Mouse (Mus musculus): ENCODE data around the gene Zbtb16.
A peak's percentile ranks its signal among the peaks of the same experiment; 100 is the strongest.

The Zbtb16 gene

DNA sequence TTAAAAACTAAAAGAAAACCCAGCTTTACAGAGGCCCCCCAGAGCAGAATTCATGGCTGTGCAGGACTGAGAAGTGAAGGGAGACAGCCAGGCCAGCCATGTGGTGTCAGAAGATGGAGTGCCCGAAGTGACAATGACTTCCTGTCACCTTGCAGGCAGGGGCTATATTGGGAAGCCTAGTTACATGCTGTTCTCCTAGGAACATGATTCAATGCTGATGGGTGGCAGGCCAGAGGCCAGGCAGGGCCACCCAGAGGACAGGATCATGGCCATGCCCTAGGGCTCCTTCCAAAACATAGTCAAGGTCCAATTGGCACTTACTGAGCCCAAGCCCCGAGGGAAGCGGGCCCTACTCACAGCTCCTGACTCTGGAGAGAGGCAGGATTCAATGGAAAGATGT, 106.6 kb downstream of the Zbtb16 start:
- DNase-seq (ENCODE audit: low spot score in 2 of 2) = no peak

DNA sequence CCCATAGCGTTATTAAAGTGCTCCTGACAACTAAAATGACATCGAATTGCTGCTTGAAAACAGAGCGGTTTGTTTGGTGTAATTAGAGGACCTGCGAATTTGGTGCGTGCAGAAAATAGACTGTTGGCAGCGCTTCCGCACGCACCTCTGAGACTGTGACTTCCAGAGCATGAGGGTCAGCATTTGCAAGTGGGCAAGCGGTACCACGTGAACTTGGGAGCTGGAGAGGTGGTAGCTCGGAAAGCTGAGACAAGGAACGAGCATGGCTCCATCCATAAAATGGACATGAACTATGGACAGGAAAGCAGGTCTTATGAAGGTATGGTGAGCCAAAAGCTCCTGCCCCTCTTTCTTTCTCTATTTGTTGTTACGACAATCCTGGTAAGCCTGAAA, 107.3 kb downstream of the Zbtb16 start:
- DNase-seq (ENCODE audit: low spot score in 2 of 2) = no peak

DNA sequence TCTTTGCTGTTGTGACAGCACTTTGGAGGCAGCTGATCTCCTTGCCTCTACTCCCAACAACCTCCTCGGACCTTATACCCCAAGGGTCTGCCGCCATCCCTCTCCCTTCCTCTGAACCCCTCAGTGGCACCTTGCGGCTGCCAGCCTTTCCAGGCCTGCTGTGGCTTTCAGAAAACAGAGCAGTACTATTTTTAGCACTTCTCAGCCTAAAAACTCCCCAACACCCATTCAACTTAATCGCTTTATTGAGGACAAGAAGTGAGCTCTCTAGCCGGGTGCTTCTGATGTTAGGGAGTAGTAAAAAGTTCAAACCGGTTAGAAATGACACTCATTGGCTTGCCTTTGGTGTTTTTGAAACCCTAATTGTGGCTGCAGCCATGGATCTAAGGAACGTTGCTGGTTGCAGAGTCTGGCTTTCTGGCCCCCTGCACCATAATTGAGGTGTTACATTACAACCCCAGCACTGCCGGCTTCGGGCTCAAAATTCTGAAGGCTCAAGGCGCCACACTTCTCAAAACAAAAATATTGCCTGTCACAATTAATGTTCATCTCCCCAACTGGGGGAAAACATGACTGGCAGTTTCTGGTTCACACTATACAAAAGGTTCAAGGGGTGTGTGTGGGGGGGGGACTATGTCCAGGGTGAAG, 107.8 kb downstream of the Zbtb16 start:
- DNase-seq (ENCODE audit: low spot score in 2 of 2) = no peak

DNA sequence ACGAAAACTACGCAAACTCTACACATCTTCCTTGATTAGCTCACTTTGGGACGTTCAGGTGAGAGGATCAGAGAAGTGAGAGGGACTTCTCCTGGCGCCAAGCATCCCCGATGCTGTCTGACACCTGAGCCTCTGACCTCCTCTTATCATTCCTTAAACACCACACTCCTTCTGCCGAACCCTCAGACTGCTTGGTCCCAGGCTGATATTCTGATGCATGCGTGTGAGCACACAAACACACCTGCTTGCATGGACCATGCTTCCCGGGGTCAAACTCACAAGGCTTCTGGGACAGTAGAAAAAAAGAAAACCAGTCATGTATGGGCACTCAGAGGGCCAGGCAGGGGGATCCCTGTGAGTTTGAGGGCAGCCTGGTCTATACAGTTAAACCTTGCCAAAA, 109.7 kb downstream of the Zbtb16 start:
- no peak for DNase-seq (ENCODE audit: low spot score in 2 of 2)

DNA sequence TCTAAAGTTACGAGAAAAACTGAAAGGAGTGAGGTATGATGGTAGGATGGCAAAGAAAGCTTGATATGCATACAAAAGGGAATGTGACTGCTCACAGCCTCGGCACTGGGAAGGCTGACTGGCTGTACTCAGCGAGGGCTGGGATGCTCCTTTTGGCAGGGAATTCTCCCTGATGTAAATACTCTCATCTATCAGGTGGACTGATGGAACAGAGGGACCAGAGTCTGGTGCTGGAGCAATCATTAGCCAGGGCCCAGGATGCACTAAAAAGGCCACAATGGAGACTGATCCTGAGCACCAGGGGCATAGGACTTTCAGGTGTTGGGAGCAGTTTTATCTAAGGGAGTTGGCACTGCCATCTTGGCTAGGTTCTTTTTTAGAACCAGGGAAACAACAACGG, 110.1 kb downstream of the Zbtb16 start:
- no peak for DNase-seq (ENCODE audit: low spot score in 2 of 2)

DNA sequence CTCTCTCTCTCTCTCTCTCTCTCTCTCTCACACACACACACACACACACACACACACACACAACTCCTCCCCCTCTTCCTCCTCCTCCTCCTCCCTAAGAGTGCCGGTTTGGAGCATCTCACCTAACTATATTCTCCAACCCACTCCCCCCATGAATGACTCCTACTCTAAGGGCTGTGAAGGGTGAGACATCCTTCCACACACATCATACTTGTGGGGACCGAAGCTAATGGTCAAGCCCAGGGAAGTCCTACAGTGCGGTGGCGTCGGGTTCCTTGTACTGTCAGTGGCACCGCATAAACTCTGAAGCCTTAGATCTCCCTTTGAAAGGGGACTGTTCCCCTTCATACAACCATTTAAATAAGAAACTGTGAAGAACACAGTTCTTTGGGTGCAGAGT, 110.9 kb downstream of the Zbtb16 start:
- DNase-seq (ENCODE audit: low spot score in 2 of 2) = no peak

DNA sequence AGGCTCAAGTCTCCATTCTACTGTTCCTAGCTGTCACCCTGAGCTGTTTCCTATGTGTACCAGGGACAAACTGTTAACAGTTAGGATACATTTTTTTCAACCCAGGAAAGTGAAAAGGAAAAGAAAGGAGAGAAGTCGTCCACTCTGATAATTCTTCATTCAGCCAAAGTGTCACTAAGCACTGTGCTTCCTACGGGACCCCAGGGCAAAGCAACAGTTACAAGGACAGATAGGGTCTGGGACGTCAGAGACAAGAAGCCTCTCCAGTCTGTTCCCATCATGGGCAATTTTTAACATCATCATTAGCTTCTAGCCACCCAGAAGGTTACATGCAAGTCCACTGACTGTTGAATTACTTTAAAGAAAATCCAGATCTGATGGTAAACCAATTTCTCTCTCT, 111.3 kb downstream of the Zbtb16 start:
- no peak for DNase-seq (ENCODE audit: low spot score in 2 of 2)

DNA sequence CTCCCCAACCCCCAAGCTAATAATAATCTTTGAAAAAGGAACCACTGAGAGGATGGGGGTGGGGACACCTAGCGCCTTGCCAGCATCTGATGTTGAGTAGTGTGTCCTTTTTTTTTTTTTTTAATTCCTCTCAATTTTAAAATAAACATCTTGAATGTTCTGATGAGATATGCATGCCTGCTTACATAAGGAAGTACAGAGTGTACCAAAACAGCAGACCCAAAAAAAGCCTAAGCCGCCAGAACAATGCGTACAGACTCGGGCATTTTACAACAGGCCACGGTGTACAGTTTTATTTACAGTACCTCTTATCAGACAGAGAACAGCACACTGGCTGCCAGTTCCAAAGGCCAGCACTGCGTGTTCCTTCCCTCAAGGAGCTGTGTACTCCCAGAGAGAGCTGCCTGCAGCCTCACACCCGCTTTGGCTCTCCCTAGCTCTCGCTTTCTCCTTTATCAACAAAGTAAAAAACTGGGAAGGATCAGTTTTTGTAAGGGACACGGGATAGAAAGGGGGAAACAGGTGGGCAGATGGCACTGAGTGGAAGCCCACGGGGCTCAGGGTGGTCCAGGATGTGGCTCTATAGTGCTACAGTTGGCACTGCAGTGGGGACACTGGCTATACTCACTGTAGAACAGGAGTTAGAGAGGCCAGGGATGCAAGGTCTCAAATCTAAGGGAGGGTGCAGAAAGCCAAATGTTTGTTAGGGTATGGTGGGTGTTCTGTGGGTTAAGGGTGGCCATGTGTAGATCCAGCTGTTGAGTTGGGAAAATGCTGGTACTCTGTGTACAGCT, 112.3 kb downstream of the Zbtb16 start:
- peak; percentile 51 for DNase-seq (ENCODE audit: low spot score in 2 of 2)

DNA sequence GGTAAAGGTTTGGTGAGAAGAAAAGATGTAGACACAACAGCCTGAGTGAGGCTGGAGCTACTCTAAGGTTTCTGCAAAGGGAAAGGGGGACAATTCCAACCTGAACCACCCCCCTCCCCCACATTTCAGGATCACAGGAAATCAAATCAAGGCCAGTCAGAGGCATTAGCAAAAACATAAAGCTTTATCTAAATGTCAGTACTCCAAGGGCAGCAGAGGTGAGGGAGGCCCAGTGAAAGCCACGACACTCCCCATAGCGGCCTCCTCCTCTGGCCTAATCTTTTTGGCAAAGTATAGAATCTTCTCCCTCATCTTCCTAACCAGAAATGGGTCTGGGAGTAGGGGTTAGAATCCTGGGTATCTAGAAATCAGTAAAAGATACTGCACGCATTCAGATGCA, 113.0 kb downstream of the Zbtb16 start:
- DNase-seq (ENCODE audit: low spot score in 2 of 2) = no peak

DNA sequence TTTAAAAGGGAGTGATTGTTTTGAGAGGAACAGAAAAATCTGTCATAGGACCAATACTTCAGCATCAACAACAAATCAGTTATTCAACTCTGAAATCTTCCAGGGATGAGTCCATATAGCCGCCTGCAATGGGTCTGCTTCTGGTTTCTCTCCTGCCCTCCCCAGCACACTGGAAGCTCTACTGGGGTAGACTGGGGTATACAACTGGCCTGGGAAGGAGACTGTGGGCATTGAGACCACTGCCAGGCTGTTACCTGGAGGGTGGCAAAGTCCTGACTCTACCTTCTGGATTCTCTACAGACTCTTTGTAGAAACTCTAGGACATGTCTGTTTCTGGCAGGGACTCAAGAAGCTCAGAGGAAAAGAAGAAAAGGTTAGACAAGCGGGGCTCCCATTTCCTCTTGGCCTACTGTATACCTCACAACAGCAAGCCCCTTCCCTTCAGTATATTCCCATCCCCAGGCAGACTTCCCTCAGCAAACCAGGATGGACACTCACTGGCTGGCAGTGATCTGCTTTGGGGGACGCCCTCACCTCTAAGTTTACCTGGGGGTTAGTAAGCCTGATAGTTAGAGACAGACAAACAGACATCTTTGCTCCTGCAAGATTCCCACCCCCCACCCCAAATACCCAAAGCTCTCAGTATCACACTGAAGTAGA, 113.6 kb downstream of the Zbtb16 start:
- no peak for DNase-seq (ENCODE audit: low spot score in 2 of 2)

DNA sequence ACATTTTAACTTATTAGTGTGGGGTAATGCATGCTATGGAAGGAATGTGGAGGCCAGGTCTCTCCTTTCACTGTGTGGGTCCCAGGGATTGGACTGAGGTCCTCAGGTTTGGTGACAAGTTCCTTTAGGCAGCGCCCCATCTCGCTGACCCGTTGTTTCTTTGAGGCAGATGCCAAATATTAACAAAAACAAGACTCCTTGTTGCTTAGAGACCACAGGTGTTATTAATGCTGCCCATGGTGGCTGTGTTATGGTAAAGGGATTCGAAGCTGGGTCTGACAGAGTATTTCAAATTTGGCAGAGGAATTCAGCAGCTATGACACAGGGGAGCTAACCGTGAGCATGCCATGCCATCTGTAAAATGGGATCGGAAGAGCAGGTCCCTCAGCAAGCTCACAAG, 114.4 kb downstream of the Zbtb16 start:
- DNase-seq (ENCODE audit: low spot score in 2 of 2) = no peak

DNA sequence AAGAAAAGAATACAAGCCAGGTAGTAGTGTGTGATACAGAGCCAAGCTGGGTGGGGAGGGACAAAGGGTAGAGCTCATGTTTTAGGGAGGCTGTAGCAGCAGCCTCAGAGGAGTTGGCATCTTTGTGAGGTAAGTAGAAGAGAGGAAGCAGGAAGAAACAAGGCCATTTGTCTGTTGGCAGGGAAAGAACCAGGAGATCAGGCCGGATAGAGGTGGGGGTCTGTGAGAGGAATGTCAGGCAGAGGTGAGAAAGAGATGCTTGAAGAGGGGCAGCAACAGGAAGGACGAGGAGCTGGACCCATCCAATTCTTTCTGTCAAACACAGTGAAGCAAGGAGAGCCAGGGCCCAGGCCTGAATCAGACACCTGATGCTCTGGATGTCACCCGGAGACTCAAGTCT, 114.8 kb downstream of the Zbtb16 start:
- no peak for DNase-seq (ENCODE audit: low spot score in 2 of 2)

DNA sequence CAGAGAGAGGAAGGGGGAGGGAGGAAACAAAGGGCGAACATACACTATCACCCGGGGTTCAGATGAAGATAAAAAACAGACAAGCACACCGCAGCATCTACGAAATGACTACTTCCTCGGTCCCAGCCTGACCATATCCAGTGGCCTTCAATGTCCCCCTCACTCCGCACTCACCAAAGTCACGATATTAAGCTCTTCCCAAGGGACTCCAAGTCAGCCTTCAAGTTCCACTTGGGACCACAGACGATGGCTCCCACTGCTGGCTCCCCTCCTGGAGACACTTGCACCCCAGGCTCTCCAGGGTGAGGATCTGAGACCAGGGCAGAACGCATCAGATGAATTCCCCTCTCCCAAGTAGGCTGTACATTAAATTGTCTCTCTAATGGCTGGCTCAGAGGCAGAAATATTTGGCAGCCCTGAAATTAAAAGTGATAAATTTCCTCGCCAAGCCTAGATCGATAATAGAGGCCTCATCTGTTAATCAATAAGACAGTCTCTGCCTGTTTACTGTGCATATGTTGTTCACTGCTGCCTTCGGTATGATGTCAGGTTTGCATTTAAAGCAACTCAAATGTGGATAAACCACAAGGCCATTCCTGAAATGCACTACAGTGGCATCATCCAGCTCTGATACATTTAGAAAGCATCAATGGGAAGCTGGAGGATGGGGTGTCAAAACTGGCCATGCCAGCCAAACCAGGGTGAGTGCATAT, 115.6 kb downstream of the Zbtb16 start:
- no peak for DNase-seq (ENCODE audit: low spot score in 2 of 2)

DNA sequence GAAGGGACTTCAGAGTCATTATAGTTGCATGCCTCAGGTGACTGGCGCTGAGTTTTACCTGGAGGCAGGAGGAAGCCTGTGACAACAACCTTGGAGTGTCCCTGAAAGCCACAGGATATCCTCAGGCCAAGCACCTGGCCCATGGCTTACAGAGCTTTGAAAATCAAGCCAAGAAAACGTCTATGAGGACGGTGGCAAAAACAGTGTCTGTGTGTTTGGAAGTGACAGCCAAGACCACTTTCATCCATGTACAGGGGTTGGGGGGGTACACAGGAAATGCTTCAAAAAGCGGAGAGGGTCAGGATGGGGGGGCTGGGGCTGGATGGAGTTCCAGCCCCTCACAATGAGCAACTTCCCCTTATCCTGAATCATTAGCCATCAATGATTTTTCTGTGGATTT, 116.4 kb downstream of the Zbtb16 start:
- DNase-seq (ENCODE audit: low spot score in 2 of 2) = no peak

DNA sequence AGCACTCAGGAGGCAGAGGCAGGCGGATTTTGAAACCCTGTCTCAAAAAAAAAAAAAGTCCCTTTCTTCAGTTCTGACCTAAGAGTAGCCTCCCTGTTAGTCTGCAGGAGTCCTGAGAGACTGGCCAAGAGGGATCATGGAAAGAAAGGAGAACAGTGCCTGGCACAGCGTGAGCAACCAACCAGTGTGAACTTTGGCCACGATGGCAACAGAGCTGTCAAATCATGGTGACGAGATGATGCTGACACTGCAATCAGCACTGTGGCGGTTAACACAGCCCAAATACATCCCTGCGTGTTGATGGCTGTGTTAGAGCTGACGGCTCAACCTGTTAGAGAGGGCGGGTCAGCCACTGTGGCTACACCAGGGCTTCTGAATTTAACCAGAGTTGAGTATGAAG, 119.5 kb downstream of the Zbtb16 start:
- DNase-seq (ENCODE audit: low spot score in 2 of 2) = no peak

DNA sequence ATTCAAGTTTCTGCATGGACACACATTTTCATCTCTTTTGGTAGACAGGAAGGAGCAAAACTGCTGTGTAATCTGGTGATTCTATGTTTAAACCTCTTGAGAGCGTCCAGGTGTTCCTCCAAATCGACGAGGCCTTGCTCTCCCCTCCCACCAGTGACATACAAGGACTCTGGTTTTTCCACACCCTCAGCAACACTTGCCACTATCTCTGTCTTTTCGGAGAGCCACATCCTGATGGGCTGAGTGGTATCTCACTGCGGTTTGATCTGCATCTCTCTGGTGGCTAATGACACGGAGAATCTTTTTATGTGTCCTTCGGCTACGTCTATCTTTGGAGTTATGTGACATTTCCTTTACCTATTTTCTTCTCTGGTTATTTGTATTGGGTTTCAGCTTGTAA, 121.0 kb downstream of the Zbtb16 start:
- DNase-seq (ENCODE audit: low spot score in 2 of 2) = no peak

DNA sequence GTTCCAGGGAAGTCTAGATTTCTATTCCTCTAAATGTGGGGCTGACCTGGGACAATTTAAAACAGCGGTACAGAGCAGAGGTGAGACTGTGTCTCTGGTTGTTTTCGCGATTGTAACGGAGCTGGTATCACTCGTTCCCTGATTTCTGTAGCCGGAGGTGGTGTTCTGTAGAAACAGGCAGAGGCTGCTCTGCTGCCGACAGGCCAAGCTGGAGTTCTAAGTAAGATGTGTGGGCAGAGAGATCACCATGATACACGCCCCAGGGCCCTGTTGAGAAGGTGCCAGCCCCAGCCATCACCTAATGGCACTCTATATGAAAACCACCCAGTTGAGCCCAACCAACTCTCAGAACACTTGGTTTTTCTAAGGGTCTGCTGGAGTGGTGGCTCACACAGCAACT, 122.2 kb downstream of the Zbtb16 start:
- no peak for DNase-seq (ENCODE audit: low spot score in 2 of 2)

DNA sequence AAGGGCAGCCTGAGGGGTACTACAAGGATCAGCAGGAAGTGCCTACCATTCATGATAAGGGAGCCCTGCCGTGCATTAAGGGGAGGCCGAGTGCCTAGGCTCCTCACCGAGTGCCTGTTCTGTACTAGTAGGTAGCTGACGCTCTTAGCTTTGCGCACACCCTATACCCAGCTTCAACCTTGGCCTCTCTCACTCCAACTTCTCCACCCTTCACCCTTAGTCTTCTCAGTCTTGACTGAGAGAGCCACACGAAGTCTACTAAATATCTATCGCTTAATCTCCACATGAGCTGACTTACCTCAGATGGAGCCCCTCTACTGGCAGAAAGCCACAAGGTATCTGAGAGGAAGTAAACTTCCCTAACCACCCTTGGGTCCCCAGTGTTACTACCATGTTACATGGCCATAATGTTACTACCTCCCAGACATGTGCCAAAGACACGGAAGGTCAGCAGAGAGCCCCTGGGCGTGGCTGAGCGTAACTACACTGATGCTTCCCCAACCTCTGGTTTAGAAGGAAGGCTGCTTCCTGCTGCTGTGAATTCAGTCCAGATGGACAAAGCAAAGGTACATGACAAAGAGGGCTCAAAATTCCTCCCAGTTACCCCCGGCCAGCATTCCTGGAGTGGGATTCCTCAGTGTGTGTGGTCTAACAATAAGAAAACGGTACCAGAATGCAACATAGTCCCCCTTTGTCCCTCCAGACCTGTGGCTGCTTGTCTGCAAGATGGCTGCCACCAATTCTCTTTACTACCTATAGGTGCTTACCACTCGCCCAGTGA, 122.8 kb downstream of the Zbtb16 start:
- DNase-seq (ENCODE audit: low spot score in 2 of 2) = no peak

DNA sequence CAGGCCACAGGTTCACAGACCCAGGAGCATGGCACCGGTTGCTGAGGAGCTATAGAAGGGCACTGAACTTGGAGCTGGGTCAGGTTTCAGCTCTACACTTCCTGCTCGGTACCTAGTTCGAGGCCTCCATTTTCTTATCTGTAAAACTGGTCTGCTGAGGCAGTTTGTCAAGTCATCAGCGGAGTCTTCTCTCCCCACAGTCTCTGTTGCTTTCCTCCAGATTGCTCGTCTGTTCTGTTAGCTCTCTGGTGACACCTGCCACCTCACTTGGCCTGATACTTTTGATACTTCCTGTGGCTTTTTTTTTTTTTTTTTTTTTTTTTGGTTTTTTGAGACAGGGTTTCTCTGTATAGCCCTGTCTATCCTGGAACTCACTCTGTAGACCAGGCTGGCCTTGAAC, 124.2 kb downstream of the Zbtb16 start:
- DNase-seq (ENCODE audit: low spot score in 2 of 2) = no peak

DNA sequence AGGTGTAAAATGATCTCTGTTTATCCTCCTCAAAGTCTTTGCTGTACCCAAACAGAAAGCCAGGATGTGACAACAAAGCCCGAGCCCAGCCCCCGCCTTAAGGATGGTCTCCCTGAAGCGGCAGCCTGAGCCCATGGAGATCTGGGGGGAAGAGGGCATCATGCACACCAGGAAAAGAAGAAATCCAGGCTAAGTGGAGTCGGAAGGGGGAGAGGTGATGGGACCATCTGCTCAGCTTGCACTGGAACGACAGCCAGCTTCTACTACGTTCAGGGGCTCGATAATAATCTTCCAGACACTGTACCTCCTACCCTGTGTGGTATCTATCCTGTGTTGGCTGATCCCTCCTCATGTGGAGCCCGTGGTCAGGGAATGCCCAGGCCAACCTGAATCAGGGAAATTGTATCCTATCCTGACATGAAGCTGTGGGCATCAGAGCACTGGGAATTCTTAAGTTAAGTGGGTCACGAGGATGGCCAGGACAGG, 124.7 kb downstream of the Zbtb16 start:
- DNase-seq (ENCODE audit: low spot score in 2 of 2) = no peak
